Mouse (Mus musculus): Measurements from ENCODE around the gene Drg1. TPM values are rescaled to one million over a fixed set of nuclear protein-coding genes. Genes with fewer than 3 reads are reported as not detected.

Drg1 gene
- total RNA-seq, 2 experiments from 2014 or later = 77.9 to 84.2 TPM

Other genes with a start within 250 kb of the Drg1 start
- gene Sfi1, start 73.0 kb downstream of the Drg1 start, total RNA-seq (2021) = 10 to 100 TPM; 25.2 TPM
- 10 to 100 TPM; 62.0 to 64.2 TPM for gene Eif4enif1, start 64.0 kb downstream of the Drg1 start, total RNA-seq (2021)
- gene Patz1, start 22.5 kb upstream of the Drg1 start, total RNA-seq (2021) = 10 to 100 TPM; 38.5 to 41.6 TPM
- 10 to 100 TPM; 11.7 to 12.0 TPM for gene Pik3ip1, start 64.0 kb upstream of the Drg1 start, total RNA-seq (2021)
- gene Limk2, start 142.8 kb upstream of the Drg1 start, total RNA-seq (2021) = 10 to 100 TPM; 31.8 to 34.4 TPM
- 10 to 100 TPM; 26.7 to 28.9 TPM for gene Rnf185, start 185.9 kb upstream of the Drg1 start, total RNA-seq (2021)
- under 1 TPM; 0.11 to 0.24 TPM for gene Pla2g3, start 221.9 kb upstream of the Drg1 start, total RNA-seq (2021)
- 10 to 100 TPM; 17.2 to 21.1 TPM for gene Inpp5j, start 238.4 kb upstream of the Drg1 start, total RNA-seq (2021)
- gene Selenom, start 248.3 kb upstream of the Drg1 start, total RNA-seq (2021) = 10 to 100 TPM; 55.7 to 59.2 TPM